Mouse (Mus musculus) forebrain, embryonic 16.5 days (tissue): ENCODE measurements around the gene Rerg. TPM values are rescaled to one million over a fixed set of nuclear protein-coding genes. Genes with fewer than 3 reads are reported as not detected.

Experiments used
- ATAC-seq: fragments of 200-750 bp; cut with Nextera tagmentation; 2 replicates; pipeline ENCODE4 v1.8.0; 2017; ENCODE audit warnings: mild to moderate bottlenecking, moderate library complexity
- H3K27ac ChIP-seq: fragments of 300-500 bp; sonication (generic); 2 replicates; pipeline ENCODE4 v1.5.1; 2014; ENCODE audit warnings: low read length, control low read depth
- H3K27me3 ChIP-seq: fragments of 300-500 bp; sonication (generic); replicated peaks from 2 replicates; pipeline ENCODE4 v1.6.1; 2014; ENCODE audit warnings: low read length; ENCODE audit not compliant: control insufficient read depth, insufficient read depth
- H3K36me3 ChIP-seq: fragments of 300-500 bp; sonication (generic); 2 replicates; pipeline ENCODE4 v1.6.1; 2014; ENCODE audit not compliant: control insufficient read depth, insufficient read depth
- H3K4me1 ChIP-seq: fragments of 300-500 bp; sonication (generic); replicated peaks from 2 replicates; pipeline ENCODE4 v1.6.1; 2014; ENCODE audit warnings: low read length; ENCODE audit not compliant: control insufficient read depth, insufficient read depth
- H3K4me2 ChIP-seq: fragments of 300-500 bp; sonication (generic); 2 replicates; pipeline ENCODE4 v1.6.1; 2014; ENCODE audit warnings: mild to moderate bottlenecking, low read length, control low read depth
- H3K4me3 ChIP-seq: fragments of 300-500 bp; sonication (generic); replicated peaks from 2 replicates; pipeline ENCODE4 v1.5.1; 2014; ENCODE audit warnings: mild to moderate bottlenecking, low read length, control low read depth
- H3K9ac ChIP-seq: fragments of 300-500 bp; sonication (generic); replicated peaks from 2 replicates; pipeline ENCODE4 v1.6.1; 2014; ENCODE audit warnings: low read depth, low read length, control low read depth
- H3K9me3 ChIP-seq: fragments of 300-500 bp; sonication (generic); 2 replicates; pipeline ENCODE4 v1.6.1; 2016; ENCODE audit warnings: low read length; ENCODE audit not compliant: control insufficient read depth
- WGBS: fragments of 180-500 bp; shearing (Covaris S2); extraction: QIAGEN DNeasy Blood & Tissue Kit; methylation state at CpG from one replicate; pipeline ENCODE4 v1.1.7; 2014; 5-methylcytosine and 5-hydroxymethylcytosine counted together
- polyA plus RNA-seq: library from polyadenylated mRNA; unstranded; fragments of >200 nt; fragmentation: Nextera tagmentation; extraction: Ambion mirVana; gene quantifications from 2 replicates; pipeline ENCODE4 v1.2.1, GENCODE M21; 2015

The Rerg gene
- polyA plus RNA-seq, 1 experiment from 2014 or later: 7.2 TPM

- no peak for ATAC-seq
- Histone ChIP-seq H3K27ac (no peak overlapping the region), H3K4me3 (no peak overlapping the region), H3K4me1 (no peaks in the 10 kb centered on the region), H3K27me3 (no peaks in the 10 kb centered on the region), H3K9ac (no peak overlapping the region), H3K4me2 (no peak overlapping the region), H3K9me3 (no peaks in the 10 kb centered on the region), H3K36me3 (no peaks in the 10 kb centered on the region)
- WGBS: 69% methylated on average over 2 of the region's 2 CpGs
These were observed 44.1 kb downstream of the Rerg start for GRCm38 (mm10) chr6:137126224-137126623.

DNA sequence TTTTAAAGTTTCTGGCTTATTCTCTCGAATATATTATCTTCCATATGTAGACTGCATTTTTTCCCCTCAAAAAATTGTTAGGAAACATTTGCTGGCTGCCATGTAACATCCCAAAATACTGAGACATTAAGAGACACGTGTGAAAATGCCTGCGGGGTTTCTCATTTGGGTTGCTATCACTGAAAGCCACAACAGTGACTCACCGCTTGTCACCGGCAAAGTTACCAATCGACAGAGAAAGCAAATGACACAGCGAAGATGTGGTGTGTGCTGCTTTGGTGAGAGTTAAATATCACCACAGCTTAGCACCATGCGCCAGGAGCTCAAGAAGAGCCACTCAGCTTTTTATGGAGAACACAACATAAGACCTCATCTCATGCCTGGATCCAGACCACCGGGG is 44.9 kb downstream of the Rerg start:
- Histone ChIP-seq H3K4me3 (no peak overlapping the region), H3K9ac (no peak overlapping the region), H3K4me1 (no peaks in the 10 kb centered on the region), H3K36me3 (no peaks in the 10 kb centered on the region), H3K27ac (no peak overlapping the region), H3K9me3 (no peaks in the 10 kb centered on the region), H3K4me2 (no peak overlapping the region), H3K27me3 (no peaks in the 10 kb centered on the region)
- no peak for ATAC-seq
- WGBS: 83% methylated on average over 9 of the region's 9 CpGs

GRCm38 (mm10) chr6:137125006-137125405 is 45.3 kb downstream of the Rerg start:
- no peak for ATAC-seq
- no peak overlapping the region for H3K27ac ChIP-seq
- no peak overlapping the region for H3K4me2 ChIP-seq
- H3K9me3 ChIP-seq: no peaks in the 10 kb centered on the region
- 89% methylated on average over 3 of the region's 3 CpGs for whole genome bisulfite sequencing
- no peak overlapping the region for H3K9ac ChIP-seq
- no peaks in the 10 kb centered on the region for H3K36me3 ChIP-seq
- no peak overlapping the region for H3K4me3 ChIP-seq
- no peaks in the 10 kb centered on the region for H3K27me3 ChIP-seq
- H3K4me1 ChIP-seq: no peaks in the 10 kb centered on the region

GRCm38 (mm10) chr6:137116849-137117473 is 53.3 kb downstream of the Rerg start:
- Histone ChIP-seq H3K4me3 (no peak overlapping the region), H3K9me3 (no peaks in the 10 kb centered on the region), H3K4me2 (no peak overlapping the region), H3K27me3 (no peaks in the 10 kb centered on the region), H3K9ac (no peak overlapping the region), H3K36me3 (no peaks in the 10 kb centered on the region), H3K4me1 (no peaks in the 10 kb centered on the region), H3K27ac (no peak overlapping the region)
- WGBS: 90% methylated on average over 1 of the region's 1 CpGs
- no peak for ATAC-seq

DNA sequence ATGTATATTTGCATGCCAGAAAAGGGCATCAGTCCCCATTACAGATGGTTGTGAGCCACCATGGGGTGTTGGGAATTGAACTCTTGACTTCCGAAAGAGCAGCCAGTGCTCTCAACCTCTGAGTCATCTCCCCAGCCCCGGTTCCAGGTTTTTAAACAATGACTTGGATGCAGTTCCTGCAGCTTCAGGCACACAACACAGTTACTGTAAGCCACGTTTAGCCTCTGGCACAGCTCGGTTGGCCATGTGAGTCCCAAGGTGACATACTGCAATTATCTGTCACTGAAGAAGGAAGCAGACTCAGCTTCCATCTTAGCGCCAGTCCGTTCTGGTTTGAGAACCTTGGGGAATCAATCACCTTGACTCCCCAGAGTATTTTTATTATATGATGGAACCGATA is 55.4 kb downstream of the Rerg start:
- Histone ChIP-seq H3K4me3 (no peak overlapping the region), H3K27me3 (no peaks in the 10 kb centered on the region), H3K9ac (no peak overlapping the region), H3K4me1 (no peaks in the 10 kb centered on the region), H3K27ac (no peak overlapping the region), H3K4me2 (no peak overlapping the region), H3K36me3 (no peaks in the 10 kb centered on the region), H3K9me3 (no peaks in the 10 kb centered on the region)
- ATAC-seq: no peak
- WGBS: 84% methylated on average over 7 of the region's 7 CpGs

GRCm38 (mm10) chr6:137111266-137111813 is 59.0 kb downstream of the Rerg start:
- Histone ChIP-seq H3K4me1 (no peaks in the 10 kb centered on the region), H3K36me3 (no peaks in the 10 kb centered on the region), H3K27ac (no peak overlapping the region), H3K9me3 (no peaks in the 10 kb centered on the region), H3K4me3 (no peak overlapping the region), H3K27me3 (no peaks in the 10 kb centered on the region), H3K4me2 (no peak overlapping the region), H3K9ac (no peak overlapping the region)
- ATAC-seq: no peak
- 97% methylated on average over 9 of the region's 9 CpGs for WGBS

GRCm38 (mm10) chr6:137110778-137111174 is 59.5 kb downstream of the Rerg start:
- no peak overlapping the region for H3K4me2 ChIP-seq
- no peak for ATAC-seq
- WGBS: 87% methylated on average over 6 of the region's 6 CpGs
- no peak overlapping the region for H3K9ac ChIP-seq
- H3K4me1 ChIP-seq: no peaks in the 10 kb centered on the region
- no peaks in the 10 kb centered on the region for H3K27me3 ChIP-seq
- H3K4me3 ChIP-seq: no peak overlapping the region
- no peaks in the 10 kb centered on the region for H3K9me3 ChIP-seq
- no peak overlapping the region for H3K27ac ChIP-seq
- no peaks in the 10 kb centered on the region for H3K36me3 ChIP-seq

DNA sequence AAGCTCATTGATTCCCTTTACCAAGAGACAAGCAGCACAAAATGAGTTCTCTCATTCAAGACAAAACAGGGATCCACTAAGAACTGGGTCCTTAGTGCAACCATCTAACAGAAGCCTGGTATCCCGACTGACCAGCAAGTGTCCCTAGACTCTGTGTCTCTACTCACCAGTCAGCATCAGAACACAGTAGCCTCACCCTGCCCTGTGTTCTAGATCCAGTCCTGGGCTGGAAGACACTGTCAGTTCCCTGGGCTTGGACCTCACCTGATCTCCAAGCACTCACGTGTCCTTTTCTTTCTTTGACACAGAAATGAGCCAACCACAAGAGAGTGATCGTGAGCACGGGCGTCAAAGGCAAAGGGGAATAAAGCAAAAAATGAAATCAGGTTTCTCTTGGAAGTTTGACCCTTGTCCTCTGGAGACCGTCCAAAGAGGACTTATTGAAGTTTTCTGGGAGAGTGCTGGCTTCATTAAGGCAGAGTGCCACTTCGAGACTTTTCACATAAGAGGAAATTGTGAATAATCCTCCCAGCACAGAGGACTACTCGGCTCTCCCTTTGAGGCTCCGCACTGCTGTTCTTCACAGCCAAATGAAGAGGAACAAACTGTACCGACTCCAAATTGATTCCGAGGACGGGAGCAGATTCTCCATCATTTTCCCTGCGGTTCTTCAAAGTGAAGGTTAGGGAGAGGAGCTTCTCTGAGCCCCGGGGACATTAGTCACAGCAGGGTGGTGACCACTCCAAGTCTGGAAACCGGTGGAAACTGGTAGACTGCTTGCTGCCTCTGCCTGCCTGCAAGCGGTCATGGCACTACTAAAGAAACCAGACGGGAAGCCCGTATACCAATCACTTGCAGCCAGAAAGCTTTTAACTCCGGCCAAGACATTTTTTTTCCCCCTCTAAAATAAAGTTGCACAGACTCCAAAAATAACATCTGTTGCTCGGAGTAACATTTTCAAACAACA is 60.2 kb downstream of the Rerg start:
- 72% methylated on average over 20 of the region's 20 CpGs for WGBS
- no peak overlapping the region for H3K4me2 ChIP-seq
- ATAC-seq: no peak

DNA sequence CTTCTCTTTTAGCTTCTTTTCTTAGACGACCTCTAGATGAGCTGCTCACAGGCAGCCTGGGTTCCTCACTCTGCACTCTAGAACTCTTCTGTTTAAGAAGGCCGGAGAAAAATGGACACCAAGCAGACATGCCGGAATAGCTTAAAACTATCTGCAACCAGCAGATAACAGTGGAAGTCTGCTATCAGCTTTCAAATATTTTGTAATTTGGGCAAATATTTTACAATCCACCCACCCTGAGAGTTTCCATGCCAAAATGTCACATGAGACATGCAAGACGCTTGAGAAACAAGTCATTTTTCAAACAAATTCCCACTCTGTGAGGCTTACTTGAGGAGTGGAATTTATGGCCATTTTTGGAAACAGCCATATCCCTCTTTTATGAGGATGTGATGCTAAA is 65.0 kb downstream of the Rerg start:
- Histone ChIP-seq H3K4me1 (0 out of 2 replicates have a peak, but pooled peaks cover 3% of the 10 kb centered on the region), H3K4me3 (no peak overlapping the region), H3K27me3 (no peaks in the 10 kb centered on the region), H3K4me2 (no peak overlapping the region), H3K27ac (no peak overlapping the region), H3K9ac (no peak overlapping the region), H3K9me3 (no peaks in the 10 kb centered on the region), H3K36me3 (no peaks in the 10 kb centered on the region)
- ATAC-seq: no peak
- 90% methylated on average over 4 of the region's 4 CpGs for WGBS

More for the DNA sequence above, 60.2 kb downstream of the Rerg start:
- Histone ChIP-seq H3K27me3 (no peaks in the 10 kb centered on the region), H3K9me3 (no peaks in the 10 kb centered on the region), H3K27ac (no peak overlapping the region; the same call in 1 of the 2 replicates), H3K4me3 (no peak overlapping the region), H3K9ac (no peak overlapping the region), H3K36me3 (no peaks in the 10 kb centered on the region), H3K4me1 (no peaks in the 10 kb centered on the region)
